Mouse (Mus musculus) neural tube, embryonic 14.5 days (tissue): ENCODE measurements around the gene Tradd. TPM values are rescaled to one million over a fixed set of nuclear protein-coding genes. Genes with fewer than 3 reads are reported as not detected.

Experiments
- ATAC-seq: fragments of 200-750 bp; cut with Nextera tagmentation; 2 replicates; pipeline ENCODE4 v1.8.0; 2017; ENCODE audit warnings: low read depth, mild to moderate bottlenecking, moderate TSS enrichment, moderate library complexity
- H3K27ac ChIP-seq: fragments of 300-500 bp; sonication (generic); 2 replicates; pipeline ENCODE4 v1.5.1; 2014; ENCODE audit warnings: low read depth, mild to moderate bottlenecking, control low read depth, low read length, moderate library complexity, mixed read lengths
- H3K27me3 ChIP-seq: fragments of 300-500 bp; sonication (generic); 2 replicates; pipeline ENCODE4 v1.6.1; 2014; ENCODE audit warnings: low read length; ENCODE audit not compliant: control insufficient read depth, insufficient read depth
- H3K36me3 ChIP-seq: fragments of 300-500 bp; sonication (generic); 2 replicates; pipeline ENCODE4 v1.6.1; 2014; ENCODE audit warnings: low read length, mixed read lengths; ENCODE audit not compliant: control insufficient read depth, insufficient read depth
- H3K4me1 ChIP-seq: fragments of 300-500 bp; sonication (generic); 2 replicates; pipeline ENCODE4 v1.6.1; 2014; ENCODE audit warnings: low read length; ENCODE audit not compliant: control insufficient read depth, insufficient read depth
- H3K4me2 ChIP-seq: fragments of 300-500 bp; sonication (generic); 2 replicates; pipeline ENCODE4 v1.6.1; 2014; ENCODE audit warnings: mild to moderate bottlenecking, low read depth, low read length, control low read depth
- H3K4me3 ChIP-seq: fragments of 300-500 bp; sonication (generic); 2 replicates; pipeline ENCODE4 v1.5.1; 2014; ENCODE audit warnings: low read depth, low read length, control low read depth, mixed read lengths
- H3K9ac ChIP-seq: fragments of 300-500 bp; sonication (generic); replicated peaks from 2 replicates; pipeline ENCODE4 v1.6.1; 2014; ENCODE audit warnings: low read depth, mild to moderate bottlenecking, control low read depth, low read length, mixed read lengths
- H3K9me3 ChIP-seq: fragments of 300-500 bp; sonication (generic); 2 replicates; pipeline ENCODE4 v1.6.1; 2016; ENCODE audit warnings: low read length; ENCODE audit not compliant: control insufficient read depth
- WGBS: fragments of 180-500 bp; shearing (Covaris S2); extraction: QIAGEN DNeasy Blood & Tissue Kit; methylation state at CpG from one replicate; pipeline ENCODE4 v1.1.7; 2014; 5-methylcytosine and 5-hydroxymethylcytosine counted together
- polyA plus RNA-seq: library from polyadenylated mRNA; unstranded; fragments of >200 nt; fragmentation: Nextera tagmentation; extraction: Ambion mirVana; gene quantifications from 2 replicates; pipeline ENCODE4 v1.2.1, GENCODE M21; 2014

The Tradd gene
- polyA plus RNA-seq, 1 experiment from 2014 or later: 13.1 TPM

DNA sequence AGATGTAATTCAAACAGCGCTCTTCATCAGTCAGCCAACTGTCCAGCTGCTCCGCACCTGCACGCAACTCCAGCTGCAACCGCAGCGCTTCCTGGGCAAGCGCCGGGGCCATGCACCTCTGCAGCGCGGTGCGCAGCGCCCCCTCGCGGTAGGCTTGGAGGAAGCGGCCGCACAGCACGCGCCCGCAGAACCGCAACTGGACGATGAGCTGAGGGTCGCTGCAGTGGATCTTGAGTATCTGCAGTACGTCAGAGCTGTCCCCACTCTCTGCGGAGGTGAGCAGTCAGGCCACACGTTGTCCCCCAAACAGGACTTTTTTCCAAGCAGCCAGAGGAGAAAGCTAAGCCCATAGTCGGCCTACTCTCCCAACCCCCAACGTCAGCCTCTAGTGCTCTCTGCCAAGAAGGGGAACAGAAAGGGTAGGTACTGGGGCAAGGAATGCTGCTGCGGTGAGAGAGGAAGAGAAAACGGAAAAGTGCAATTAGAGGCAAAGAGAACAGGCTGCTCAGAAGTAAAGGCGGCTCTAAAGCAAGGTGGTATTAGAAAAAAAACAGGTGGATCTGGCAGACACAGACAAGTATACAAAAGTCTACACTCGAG lies 4.6 kb downstream of the Tradd start:
- Histone ChIP-seq H3K4me1 (peaks cover 3% of the 10 kb centered on the region; the same call in 1 of the 2 replicates), H3K9me3 (no peaks in the 10 kb centered on the region), H3K9ac (0 out of 2 replicates have a peak overlapping the region, but pooled peaks have one; percentile 32), H3K4me3 (peak overlapping the region; percentile 27), H3K36me3 (no peaks in the 10 kb centered on the region), H3K27ac (no peak overlapping the region), H3K4me2 (peak overlapping the region; percentile 67), H3K27me3 (peaks cover 50% of the 10 kb centered on the region)
- ATAC-seq: peak; percentile 72
- WGBS: 5% methylated on average over 30 of the region's 30 CpGs

DNA sequence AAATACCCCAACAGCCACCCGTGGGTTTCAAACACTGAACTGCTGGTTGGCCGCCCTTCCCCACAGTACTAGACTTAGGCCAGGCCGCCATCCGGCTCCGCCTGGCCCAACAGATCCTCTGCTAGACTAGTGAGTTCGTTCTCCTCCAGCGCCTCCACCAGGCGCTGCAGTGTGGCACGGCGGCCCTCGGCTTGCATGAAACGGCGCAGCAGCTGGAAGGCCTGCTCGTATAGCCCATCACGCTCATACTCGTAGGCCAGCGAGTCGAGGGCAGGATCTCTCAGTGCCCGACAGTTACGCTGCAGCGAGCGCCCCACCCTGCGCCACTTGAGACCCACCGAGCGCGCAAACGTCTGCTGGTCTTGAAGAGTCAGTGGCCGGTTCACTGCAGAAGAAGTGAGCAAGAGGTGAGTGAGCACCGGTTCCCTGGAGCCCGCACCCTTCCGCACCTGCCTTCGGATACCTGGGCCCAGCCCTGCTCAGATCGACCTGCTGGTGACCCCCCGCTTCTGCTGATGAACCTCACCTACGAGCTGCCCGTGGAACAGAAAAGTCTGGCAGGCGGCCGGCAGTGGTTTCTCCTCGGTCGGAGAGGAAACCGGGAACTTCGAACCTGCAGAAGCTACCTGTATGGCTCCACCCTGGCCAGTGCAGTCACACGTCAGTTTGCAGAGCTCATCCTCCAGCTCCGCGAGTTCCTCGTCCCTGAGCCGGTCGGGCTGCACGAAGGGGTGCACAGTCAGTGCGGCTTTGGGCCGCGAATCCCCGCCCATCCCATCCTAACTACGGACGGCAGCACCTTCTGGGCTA lies 5.3 kb downstream of the Tradd start:
- Histone ChIP-seq H3K4me1 (peaks cover 7% of the 10 kb centered on the region; the same call in 1 of the 2 replicates), H3K9me3 (no peaks in the 10 kb centered on the region), H3K4me2 (peak overlapping the region; percentile 67), H3K4me3 (peak overlapping the region; percentile 27), H3K27me3 (peaks cover 50% of the 10 kb centered on the region), H3K27ac (no peak overlapping the region), H3K36me3 (no peaks in the 10 kb centered on the region), H3K9ac (peak overlapping the region; percentile 32; the same call in 1 of the 2 replicates)
- WGBS: 3% methylated on average over 55 of the region's 55 CpGs
- peak; percentile 50 for ATAC-seq

DNA sequence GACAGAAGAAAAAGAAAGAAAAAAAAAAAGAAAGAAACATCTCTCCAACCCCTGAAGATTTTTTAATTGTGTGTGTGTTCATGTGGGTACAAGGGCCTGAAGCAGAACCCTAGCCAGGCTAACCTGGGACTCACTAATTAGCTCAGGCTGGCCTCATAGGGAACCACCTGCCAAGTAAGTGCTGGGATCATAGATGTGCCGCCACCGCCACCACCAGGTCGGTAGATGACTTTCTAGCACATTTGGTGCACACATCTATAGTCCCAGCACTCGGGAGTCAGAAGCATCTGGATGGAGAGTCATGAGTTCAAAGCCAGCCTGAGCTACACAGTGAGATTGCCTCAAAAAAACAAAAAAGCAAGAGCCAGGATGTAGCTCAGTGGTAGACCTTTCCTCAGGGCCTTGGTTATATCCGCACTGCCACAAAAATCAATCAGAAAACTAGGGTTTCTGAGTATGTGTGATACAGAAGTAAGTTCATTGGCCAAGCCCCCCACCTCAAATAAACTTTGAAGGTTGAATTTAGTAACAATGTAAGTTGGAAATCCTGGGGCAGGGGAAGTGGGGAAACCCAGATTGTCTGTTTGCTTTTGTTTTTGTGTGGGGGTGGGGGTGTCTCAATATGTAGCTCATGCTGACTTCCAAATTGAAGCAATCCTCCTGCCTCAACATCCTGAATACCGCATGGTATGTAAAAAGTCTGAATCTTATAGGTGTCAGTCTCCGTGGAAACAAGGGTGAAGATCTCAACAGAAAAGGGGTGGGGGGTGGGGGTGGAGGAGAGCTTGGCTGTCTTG lies 6.9 kb downstream of the Tradd start:
- Histone ChIP-seq H3K27ac (no peak overlapping the region), H3K27me3 (peaks cover 45% of the 10 kb centered on the region), H3K9me3 (no peaks in the 10 kb centered on the region), H3K36me3 (no peaks in the 10 kb centered on the region), H3K4me3 (no peak overlapping the region), H3K9ac (no peak overlapping the region), H3K4me1 (peaks cover 7% of the 10 kb centered on the region; the same call in 1 of the 2 replicates), H3K4me2 (no peak overlapping the region)
- WGBS: 75% methylated on average over 7 of the region's 7 CpGs
- ATAC-seq: no peak

DNA sequence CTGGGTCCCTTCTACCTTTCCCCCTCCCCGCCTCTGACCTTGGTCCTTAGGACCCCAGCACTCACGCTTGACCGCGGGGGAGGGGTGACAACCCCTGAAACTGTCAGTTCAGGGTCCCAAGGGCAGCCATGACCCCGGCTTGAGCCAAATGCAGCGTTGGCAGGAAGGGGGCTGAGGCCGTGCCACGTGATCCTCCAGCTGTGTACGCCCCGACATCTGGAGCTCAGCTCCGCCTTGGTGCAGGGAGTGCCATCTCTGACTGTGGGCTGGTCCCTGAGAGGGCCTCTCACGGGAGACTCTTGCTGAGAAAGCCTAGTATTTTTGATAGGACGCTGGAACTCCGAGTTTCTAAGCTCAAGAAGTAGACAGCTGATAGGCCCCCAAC lies 9.5 kb downstream of the Tradd start, which contains the start of gene B3gnt9:
TSS of gene B3gnt9 (minus strand) at position 188 of the 385 bp plus-strand sequence.
- Histone ChIP-seq H3K4me1 (peaks cover 7% of the 10 kb centered on the region; the same call in 1 of the 2 replicates), H3K27me3 (peaks cover 28% of the 10 kb centered on the region), H3K4me2 (peak within 1 kb of the TSS; percentile 97), H3K4me3 (peak within 1 kb of the TSS; percentile 57), H3K27ac (peak within 1 kb of the TSS; percentile 48; the same call in 1 of the 2 replicates), H3K9ac (peak within 1 kb of the TSS; percentile 72), H3K36me3 (peaks cover 17% of the 10 kb centered on the region), H3K9me3 (no peaks in the 10 kb centered on the region)
- WGBS: 2% methylated on average over 14 of the region's 14 CpGs
- ATAC-seq: peak; percentile 32; the same call in 1 of the 2 replicates

DNA sequence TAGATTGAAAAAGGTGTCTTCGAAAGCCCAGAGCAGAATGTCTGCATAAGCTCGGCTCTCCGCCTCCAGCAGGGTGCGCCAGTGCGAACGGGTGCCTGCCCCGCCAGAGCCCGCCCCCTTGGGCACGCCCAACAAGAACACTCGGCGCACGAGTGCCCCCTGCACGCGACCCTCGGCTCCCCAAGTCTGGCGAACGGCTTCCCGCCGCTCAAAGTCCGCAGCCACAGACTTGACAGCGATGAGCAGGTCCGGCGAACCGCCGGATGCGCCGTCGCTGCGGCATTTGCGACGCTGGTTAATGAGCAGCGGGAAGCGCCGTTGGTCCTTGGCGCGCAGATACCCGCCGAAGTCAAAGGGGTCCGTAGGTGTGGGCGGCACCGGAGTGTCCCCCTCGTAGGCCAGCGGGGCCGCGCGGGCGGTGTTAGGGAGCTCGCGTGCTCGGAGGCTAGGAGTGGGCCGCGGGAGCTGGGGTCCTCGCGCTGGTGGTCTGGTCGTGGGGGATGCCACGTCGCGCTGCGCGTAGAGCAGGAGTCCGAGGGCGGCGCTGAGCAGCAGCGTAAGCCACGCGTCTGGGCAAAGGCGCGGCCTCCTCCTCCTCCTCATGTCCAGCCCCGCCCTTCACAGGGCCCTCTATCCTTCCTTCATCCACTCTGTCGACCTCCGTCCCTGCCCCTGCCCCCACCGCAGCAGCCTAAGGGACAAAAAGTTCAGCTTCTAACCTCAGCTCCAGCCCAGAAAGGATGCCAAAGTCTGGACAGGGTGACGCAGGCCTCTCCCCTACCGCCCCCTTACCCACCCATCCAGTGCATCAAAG lies 10.1 kb downstream of the Tradd start:
- peak overlapping the region; percentile 97 for H3K4me2 ChIP-seq
- no peaks in the 10 kb centered on the region for H3K9me3 ChIP-seq
- WGBS: under 1% methylated on average over 74 of the region's 74 CpGs
- H3K4me3 ChIP-seq: peak overlapping the region; percentile 57
- peaks cover 23% of the 10 kb centered on the region for H3K36me3 ChIP-seq
- H3K9ac ChIP-seq: peak overlapping the region; percentile 72
- H3K27me3 ChIP-seq: peaks cover 22% of the 10 kb centered on the region
- peak; percentile 83 for ATAC-seq
- peaks cover 5% of the 10 kb centered on the region; the same call in 1 of the 2 replicates for H3K4me1 ChIP-seq
- H3K27ac ChIP-seq: peak overlapping the region; percentile 48; the same call in 1 of the 2 replicates

DNA sequence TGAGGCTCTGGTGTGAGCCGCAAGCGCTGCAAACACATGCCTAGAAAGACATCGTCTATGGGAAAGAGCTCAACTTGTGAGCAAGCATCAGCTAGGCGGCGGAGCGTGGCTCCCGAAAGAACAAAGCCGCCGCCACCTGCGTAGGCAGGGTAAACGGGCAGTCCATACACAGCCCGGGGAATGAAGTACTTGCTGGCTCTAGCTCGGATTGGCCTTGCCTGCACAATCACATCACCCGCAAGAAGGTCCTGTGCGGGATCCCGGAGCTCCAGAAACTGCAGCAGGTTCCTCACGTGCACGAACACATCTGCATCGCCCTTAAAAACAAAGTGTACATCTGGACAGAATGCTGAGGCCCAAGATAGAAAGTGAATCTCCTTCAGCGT lies 10.7 kb downstream of the Tradd start:
- Histone ChIP-seq H3K36me3 (peaks cover 28% of the 10 kb centered on the region), H3K9me3 (no peaks in the 10 kb centered on the region), H3K4me2 (peak overlapping the region; percentile 97), H3K4me3 (peak overlapping the region; percentile 57), H3K4me1 (0 out of 2 replicates have a peak, but pooled peaks cover 4% of the 10 kb centered on the region), H3K27ac (no peak overlapping the region), H3K9ac (peak overlapping the region; percentile 72), H3K27me3 (peaks cover 16% of the 10 kb centered on the region)
- WGBS: 33% methylated on average over 20 of the region's 20 CpGs
- peak; percentile 24; the same call in 1 of the 2 replicates for ATAC-seq

DNA sequence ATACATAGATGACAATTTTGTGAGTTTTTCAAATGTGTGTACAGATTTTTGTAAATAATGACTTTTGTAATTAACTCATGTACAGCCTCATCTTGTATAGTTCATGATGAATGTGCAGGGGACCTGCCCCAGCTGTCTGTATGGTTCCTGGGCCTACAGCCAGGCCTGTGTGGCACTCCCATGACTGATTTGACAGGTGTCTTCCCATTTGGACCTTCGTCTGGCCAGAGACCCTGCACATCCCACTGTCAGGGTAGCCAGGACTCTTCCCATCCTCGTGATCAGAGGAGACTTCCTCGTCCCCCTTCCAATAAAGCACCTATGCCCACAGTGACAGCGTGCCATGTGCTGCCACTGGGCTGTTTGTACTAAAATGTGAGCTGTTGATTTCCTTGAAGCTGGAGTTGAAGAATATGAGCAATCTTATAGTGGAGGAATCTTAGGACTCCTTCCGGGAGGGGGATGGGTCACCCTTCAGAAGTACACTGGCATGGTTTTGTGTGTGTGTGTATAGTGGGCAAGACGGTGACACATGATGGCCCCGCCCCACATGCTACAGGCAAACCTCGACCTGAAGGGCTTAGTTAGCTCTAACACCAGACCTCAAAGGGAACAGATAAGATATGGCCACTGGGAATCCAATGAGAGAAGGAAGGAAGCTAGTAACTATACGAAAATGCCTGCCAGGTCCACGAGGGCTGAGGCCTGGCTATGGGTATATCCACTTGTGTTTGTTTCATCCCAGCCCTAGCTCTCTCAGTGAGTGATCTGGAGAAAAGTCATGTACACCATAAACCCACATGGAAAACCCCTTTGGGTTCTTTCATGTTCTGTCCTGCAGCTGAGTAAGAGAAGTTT lies 11.5 kb downstream of the Tradd start:
- Histone ChIP-seq H3K4me1 (0 out of 2 replicates have a peak, but pooled peaks cover 4% of the 10 kb centered on the region), H3K9ac (no peak overlapping the region), H3K36me3 (peaks cover 36% of the 10 kb centered on the region), H3K27me3 (peaks cover 8% of the 10 kb centered on the region), H3K4me3 (no peak overlapping the region), H3K9me3 (no peaks in the 10 kb centered on the region), H3K27ac (no peak overlapping the region), H3K4me2 (no peak overlapping the region)
- ATAC-seq: no peak
- 93% methylated on average over 10 of the region's 10 CpGs for WGBS
